Mouse (Mus musculus): ENCODE results near the gene Fgf2. TPM values are rescaled to one million over a fixed set of nuclear protein-coding genes. Genes with fewer than 3 reads are reported as not detected.
A peak's percentile ranks its signal among the peaks of the same experiment; 100 is the strongest.

The Fgf2 gene
- polyA plus RNA-seq, 1 experiment from 2014 or later: 1.4 TPM

DNA sequence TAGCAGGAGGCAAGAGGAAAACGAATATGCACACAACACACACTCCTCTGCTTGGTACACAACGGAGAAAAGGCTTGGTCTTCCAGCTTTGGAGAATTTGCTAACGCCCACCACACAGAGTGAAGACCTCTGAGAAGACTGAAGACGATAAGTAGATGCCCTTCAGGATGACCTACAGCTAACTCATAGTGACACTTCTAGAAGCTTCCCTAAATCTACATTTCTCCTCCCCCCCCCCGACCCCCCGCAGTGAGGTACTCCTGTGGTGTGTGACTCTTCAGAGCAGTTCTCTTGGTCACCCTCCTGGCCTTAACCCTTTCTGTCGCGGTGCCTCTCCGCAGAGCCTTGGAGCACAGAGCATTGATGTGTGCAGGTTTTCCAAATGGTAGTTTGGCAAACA, 475 bp upstream of the Fgf2 start:
- no peak for ATAC-seq (replicated peaks; ENCODE audit: insufficient number of reproducible peaks, low FRiP score, low TSS enrichment)
- H3K27ac ChIP-seq (ENCODE audit: low read depth, low read length): no peak overlapping the region

DNA sequence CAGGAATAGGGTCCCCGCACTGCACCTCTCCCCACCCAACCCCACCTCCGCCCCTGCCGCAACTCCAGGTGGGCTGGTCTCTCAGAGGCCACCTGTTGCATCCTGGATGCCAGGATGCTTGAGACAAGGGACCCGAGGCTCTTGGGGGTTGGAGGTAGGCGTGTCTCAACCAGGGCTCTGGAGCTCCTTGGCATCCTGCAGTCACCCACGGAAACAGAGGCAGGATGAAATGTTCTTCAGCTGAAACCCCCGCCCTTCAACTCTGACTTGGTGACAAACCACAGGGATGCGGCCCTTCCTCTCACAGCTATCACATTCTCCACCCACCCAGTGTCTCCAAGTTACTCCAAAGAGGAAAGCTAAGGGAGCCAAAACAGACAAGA, 1.0 kb downstream of the Fgf2 start:
- no peak for ATAC-seq (replicated peaks; ENCODE audit: insufficient number of reproducible peaks, low FRiP score, low TSS enrichment)
- peaks cover 18% of the 10 kb centered on the region for H3K27me3 ChIP-seq (ENCODE audit: control insufficient read depth, insufficient read depth, low read length)
- H3K4me1 ChIP-seq (ENCODE audit: control insufficient read depth, insufficient read depth, low read length): peaks cover 7% of the 10 kb centered on the region; the same call in 1 of the 2 replicates
- no peak overlapping the region for H3K27ac ChIP-seq (ENCODE audit: low read depth, low read length)
- H3K4me2 ChIP-seq: peak overlapping the region; percentile 100
- H3K9me3 ChIP-seq (replicated peaks; ENCODE audit: control insufficient read depth, low read length): no peaks in the 10 kb centered on the region
- WGBS (ENCODE audit: insufficient replicate concordance): 6% methylated on average over 8 of the region's 8 CpGs
- H3K9ac ChIP-seq (ENCODE audit: low read depth, low read length): peak overlapping the region; percentile 75; the same call in 1 of the 2 replicates
- peak overlapping the region; percentile 76 for H3K4me3 ChIP-seq (ENCODE audit: low read depth, low read length)
- H3K36me3 ChIP-seq (ENCODE audit: control insufficient read depth, insufficient read depth, low read length): no peaks in the 10 kb centered on the region

More for the DNA sequence above, 475 bp upstream of the Fgf2 start:
- Histone ChIP-seq H3K36me3 (ENCODE audit: control insufficient read depth, insufficient read depth, low read length) (no peaks in the 10 kb centered on the region), H3K4me3 (ENCODE audit: low read depth, low read length) (peak overlapping the region; percentile 76), H3K4me2 (peak overlapping the region; percentile 100), H3K27me3 (ENCODE audit: control insufficient read depth, insufficient read depth, low read length) (peaks cover 18% of the 10 kb centered on the region), H3K4me1 (ENCODE audit: control insufficient read depth, insufficient read depth, low read length) (peaks cover 7% of the 10 kb centered on the region; the same call in 1 of the 2 replicates), H3K9ac (ENCODE audit: low read depth, low read length) (no peak overlapping the region), H3K9me3 (replicated peaks; ENCODE audit: control insufficient read depth, low read length) (no peaks in the 10 kb centered on the region)
- WGBS (ENCODE audit: insufficient replicate concordance): 23% methylated on average over 9 of the region's 9 CpGs

DNA sequence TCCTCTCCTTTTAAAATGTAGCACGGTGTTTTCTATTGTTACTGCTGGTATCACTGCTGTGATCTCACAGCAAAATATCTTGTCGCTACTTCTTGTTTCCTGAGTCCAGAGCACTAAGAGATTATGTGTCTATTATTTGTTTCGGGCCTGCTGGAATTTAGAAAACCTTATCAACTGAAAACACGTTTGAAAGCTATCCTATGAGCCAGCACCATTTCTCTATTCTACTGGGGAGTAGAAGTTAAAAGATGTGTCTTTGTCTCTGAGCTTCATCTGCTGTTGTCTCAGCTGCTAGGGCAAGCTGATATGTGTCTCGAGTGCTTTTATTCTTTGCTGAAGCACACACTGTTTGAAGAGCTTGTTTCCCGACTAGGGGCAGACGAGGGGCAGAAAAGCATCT, 2.2 kb downstream of the Fgf2 start:
- 45% methylated on average over 7 of the region's 7 CpGs for WGBS (ENCODE audit: insufficient replicate concordance)
- Histone ChIP-seq H3K4me1 (ENCODE audit: control insufficient read depth, insufficient read depth, low read length) (peaks cover 10% of the 10 kb centered on the region), H3K36me3 (ENCODE audit: control insufficient read depth, insufficient read depth, low read length) (no peaks in the 10 kb centered on the region), H3K27ac (ENCODE audit: low read depth, low read length) (no peak overlapping the region), H3K27me3 (ENCODE audit: control insufficient read depth, insufficient read depth, low read length) (peaks cover 18% of the 10 kb centered on the region), H3K9me3 (replicated peaks; ENCODE audit: control insufficient read depth, low read length) (no peaks in the 10 kb centered on the region), H3K9ac (ENCODE audit: low read depth, low read length) (no peak overlapping the region), H3K4me2 (no peak overlapping the region), H3K4me3 (ENCODE audit: low read depth, low read length) (no peak overlapping the region)
- no peak for ATAC-seq (replicated peaks; ENCODE audit: insufficient number of reproducible peaks, low FRiP score, low TSS enrichment)

DNA sequence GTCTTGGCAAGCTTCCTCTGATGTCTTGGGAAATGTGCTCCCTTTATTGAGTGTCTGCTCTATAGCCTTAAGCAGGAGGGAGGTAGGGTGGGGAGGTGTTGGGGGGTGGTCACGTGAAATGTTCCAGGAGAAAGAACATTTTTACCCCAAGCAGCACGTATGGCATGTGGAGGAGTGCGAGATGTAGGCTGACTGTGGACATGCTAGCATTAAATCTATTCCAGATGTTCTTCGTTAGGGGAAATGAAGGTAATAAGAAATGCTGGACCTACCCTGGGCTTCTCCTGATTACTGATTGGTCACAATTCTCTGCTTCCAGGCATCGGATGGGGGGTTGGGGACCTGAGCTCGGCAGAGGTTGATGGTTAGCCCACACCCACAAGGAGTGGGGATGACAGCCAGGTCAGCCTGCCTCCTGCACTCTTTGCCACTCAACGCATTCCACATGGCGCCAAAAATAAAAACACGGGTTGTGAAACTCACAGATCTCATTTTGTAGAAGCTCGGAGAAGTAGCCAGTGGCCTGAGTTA, 5.9 kb downstream of the Fgf2 start:
- WGBS (ENCODE audit: insufficient replicate concordance): 57% methylated on average over 10 of the region's 10 CpGs
- no peaks in the 10 kb centered on the region for H3K36me3 ChIP-seq (ENCODE audit: control insufficient read depth, insufficient read depth, low read length)
- peaks cover 10% of the 10 kb centered on the region for H3K27me3 ChIP-seq (ENCODE audit: control insufficient read depth, insufficient read depth, low read length)
- peaks cover 5% of the 10 kb centered on the region for H3K4me1 ChIP-seq (ENCODE audit: control insufficient read depth, insufficient read depth, low read length)
- H3K9ac ChIP-seq (ENCODE audit: low read depth, low read length): no peak overlapping the region
- H3K4me3 ChIP-seq (ENCODE audit: low read depth, low read length): no peak overlapping the region
- no peak; the same call in 1 of the 2 replicates for ATAC-seq (replicated peaks; ENCODE audit: insufficient number of reproducible peaks, low FRiP score, low TSS enrichment)
- no peak overlapping the region for H3K4me2 ChIP-seq
- H3K27ac ChIP-seq (ENCODE audit: low read depth, low read length): no peak overlapping the region
- H3K9me3 ChIP-seq (replicated peaks; ENCODE audit: control insufficient read depth, low read length): no peaks in the 10 kb centered on the region

DNA sequence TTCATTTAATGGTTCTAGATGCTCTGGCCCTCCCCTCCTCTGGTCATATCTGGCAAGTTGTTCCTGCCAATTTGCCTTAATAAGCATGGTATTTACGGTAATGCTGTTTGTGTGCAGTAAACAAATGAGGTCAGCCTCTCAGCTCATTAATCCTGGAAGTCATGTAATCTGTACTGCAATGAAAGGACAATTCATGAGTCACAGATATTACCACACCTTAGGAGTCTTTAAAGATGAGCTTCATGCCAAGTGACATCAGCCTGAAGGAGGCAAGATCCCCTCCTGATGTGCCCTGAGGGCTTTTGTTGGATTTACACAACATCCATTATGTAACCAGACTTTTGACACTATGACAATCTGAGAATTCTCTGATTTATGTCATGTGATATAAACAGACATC, 6.6 kb downstream of the Fgf2 start:
- Histone ChIP-seq H3K4me2 (no peak overlapping the region), H3K9me3 (replicated peaks; ENCODE audit: control insufficient read depth, low read length) (no peaks in the 10 kb centered on the region), H3K9ac (ENCODE audit: low read depth, low read length) (no peak overlapping the region), H3K36me3 (ENCODE audit: control insufficient read depth, insufficient read depth, low read length) (no peaks in the 10 kb centered on the region), H3K27me3 (ENCODE audit: control insufficient read depth, insufficient read depth, low read length) (peaks cover 3% of the 10 kb centered on the region), H3K4me3 (ENCODE audit: low read depth, low read length) (no peak overlapping the region), H3K4me1 (ENCODE audit: control insufficient read depth, insufficient read depth, low read length) (peaks cover 3% of the 10 kb centered on the region; the same call in 1 of the 2 replicates), H3K27ac (ENCODE audit: low read depth, low read length) (no peak overlapping the region)
- ATAC-seq (replicated peaks; ENCODE audit: insufficient number of reproducible peaks, low FRiP score, low TSS enrichment): no peak
- 74% methylated on average over 1 of the region's 1 CpGs for WGBS (ENCODE audit: insufficient replicate concordance)

DNA sequence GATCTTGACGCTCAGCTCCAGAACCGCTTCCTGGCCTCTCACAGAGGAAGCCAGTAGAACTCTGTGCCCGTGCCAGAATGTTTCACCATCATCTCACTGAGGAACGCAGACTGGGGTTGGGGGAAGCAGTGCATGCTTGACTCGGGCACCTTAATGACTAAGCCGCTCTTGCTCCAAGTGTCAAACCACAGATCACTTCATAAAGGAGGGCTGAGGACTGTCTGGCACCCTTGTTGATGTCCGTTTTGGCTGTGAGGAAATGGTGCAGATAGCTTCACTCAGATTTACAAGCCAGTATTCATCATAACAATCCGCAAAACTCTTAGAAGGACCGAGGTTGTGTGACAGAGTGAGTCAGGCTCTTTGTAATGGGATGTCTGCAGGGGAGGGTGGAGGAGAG, 12.6 kb downstream of the Fgf2 start:
- Histone ChIP-seq H3K4me1 (ENCODE audit: control insufficient read depth, insufficient read depth, low read length) (no peaks in the 10 kb centered on the region), H3K27ac (ENCODE audit: low read depth, low read length) (no peak overlapping the region), H3K9ac (ENCODE audit: low read depth, low read length) (no peak overlapping the region), H3K4me2 (no peak overlapping the region), H3K27me3 (ENCODE audit: control insufficient read depth, insufficient read depth, low read length) (no peaks in the 10 kb centered on the region), H3K4me3 (ENCODE audit: low read depth, low read length) (no peak overlapping the region), H3K36me3 (ENCODE audit: control insufficient read depth, insufficient read depth, low read length) (no peaks in the 10 kb centered on the region), H3K9me3 (replicated peaks; ENCODE audit: control insufficient read depth, low read length) (no peaks in the 10 kb centered on the region)
- WGBS (ENCODE audit: insufficient replicate concordance): 67% methylated on average over 9 of the region's 9 CpGs
- no peak for ATAC-seq (replicated peaks; ENCODE audit: insufficient number of reproducible peaks, low FRiP score, low TSS enrichment)

DNA sequence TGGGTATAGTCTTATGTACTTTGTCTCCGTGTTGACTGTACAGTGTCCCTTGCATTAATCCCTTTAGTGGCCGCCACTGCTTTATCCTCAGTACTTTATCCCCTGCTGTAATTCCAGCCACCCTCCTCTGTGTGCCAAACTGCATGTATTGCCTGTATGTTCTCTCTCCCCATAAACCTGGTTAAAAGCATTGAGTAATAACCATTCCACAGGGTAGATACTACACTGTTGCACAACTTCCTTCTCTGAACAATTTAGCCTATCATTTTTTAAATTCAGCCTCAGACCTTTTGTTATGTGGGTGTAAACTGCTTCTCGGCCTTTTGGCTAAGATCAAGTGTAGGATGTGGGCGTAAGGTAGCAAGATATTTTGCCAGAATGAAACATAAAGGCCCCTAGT, 17.0 kb downstream of the Fgf2 start:
- Histone ChIP-seq H3K9ac (ENCODE audit: low read depth, low read length) (no peak overlapping the region), H3K4me2 (no peak overlapping the region), H3K36me3 (ENCODE audit: control insufficient read depth, insufficient read depth, low read length) (no peaks in the 10 kb centered on the region), H3K9me3 (replicated peaks; ENCODE audit: control insufficient read depth, low read length) (no peaks in the 10 kb centered on the region), H3K27me3 (ENCODE audit: control insufficient read depth, insufficient read depth, low read length) (no peaks in the 10 kb centered on the region), H3K4me3 (ENCODE audit: low read depth, low read length) (no peak overlapping the region), H3K4me1 (ENCODE audit: control insufficient read depth, insufficient read depth, low read length) (peaks cover 5% of the 10 kb centered on the region; the same call in 1 of the 2 replicates), H3K27ac (ENCODE audit: low read depth, low read length) (no peak overlapping the region)
- 75% methylated on average over 4 of the region's 4 CpGs for WGBS (ENCODE audit: insufficient replicate concordance)
- no peak for ATAC-seq (replicated peaks; ENCODE audit: insufficient number of reproducible peaks, low FRiP score, low TSS enrichment)

DNA sequence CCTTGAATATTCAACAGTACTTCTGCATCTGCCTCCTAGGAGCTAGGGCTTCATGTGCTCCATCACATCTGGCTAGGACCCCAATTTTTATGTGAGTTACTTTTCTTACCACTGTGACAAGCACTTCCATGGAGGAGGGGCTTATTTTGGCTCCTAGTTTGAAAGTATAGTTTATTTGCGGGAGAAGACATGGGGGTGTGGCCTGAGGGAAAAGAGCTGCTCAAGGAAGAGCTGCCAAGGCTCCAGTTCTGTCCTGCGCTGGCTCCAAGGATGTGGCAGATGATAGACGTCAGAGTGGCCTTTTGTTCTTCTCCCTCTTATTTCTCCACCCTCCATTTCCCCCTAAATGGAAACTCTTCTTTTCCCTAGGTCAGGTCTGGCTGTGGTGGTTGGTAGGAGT, 17.8 kb downstream of the Fgf2 start:
- no peak overlapping the region for H3K4me2 ChIP-seq
- H3K9ac ChIP-seq (ENCODE audit: low read depth, low read length): no peak overlapping the region
- no peak overlapping the region for H3K27ac ChIP-seq (ENCODE audit: low read depth, low read length)
- H3K36me3 ChIP-seq (ENCODE audit: control insufficient read depth, insufficient read depth, low read length): no peaks in the 10 kb centered on the region
- H3K27me3 ChIP-seq (ENCODE audit: control insufficient read depth, insufficient read depth, low read length): no peaks in the 10 kb centered on the region
- H3K9me3 ChIP-seq (replicated peaks; ENCODE audit: control insufficient read depth, low read length): no peaks in the 10 kb centered on the region
- peaks cover 5% of the 10 kb centered on the region; the same call in 1 of the 2 replicates for H3K4me1 ChIP-seq (ENCODE audit: control insufficient read depth, insufficient read depth, low read length)
- no peak overlapping the region for H3K4me3 ChIP-seq (ENCODE audit: low read depth, low read length)
- no peak for ATAC-seq (replicated peaks; ENCODE audit: insufficient number of reproducible peaks, low FRiP score, low TSS enrichment)
- whole genome bisulfite sequencing (ENCODE audit: insufficient replicate concordance): 39% methylated on average over 3 of the region's 3 CpGs

DNA sequence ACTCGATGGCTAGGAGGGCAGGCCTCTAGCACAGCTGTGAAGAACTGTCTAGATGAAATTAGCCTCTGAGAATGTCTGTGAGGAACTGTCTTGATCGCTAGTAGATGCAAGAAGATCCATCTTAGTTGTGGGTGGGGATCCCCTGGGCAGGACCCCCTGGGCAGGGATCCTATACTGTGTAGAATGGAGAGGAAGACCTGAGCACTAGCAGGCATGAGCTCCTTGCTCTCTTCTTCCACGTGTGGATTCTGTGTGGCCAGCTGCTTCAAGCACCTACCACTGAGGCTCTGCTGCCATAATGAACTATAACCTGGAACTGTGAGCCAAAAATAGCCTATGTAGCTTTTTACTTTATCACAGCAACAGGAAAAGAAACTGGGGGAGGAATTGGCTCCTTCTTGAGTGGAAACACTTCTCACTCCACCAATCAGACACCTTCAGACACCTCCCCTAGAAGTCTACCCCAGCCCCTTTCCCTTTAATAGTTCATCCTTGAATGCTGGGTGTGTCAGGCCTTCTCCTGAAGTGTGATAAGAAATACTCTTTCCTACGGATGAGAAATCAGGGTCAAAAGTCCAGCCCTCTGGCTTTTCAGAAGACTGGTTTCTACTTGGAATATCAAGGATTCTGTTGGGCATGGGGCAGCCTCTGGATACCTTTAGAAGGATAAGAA, 18.4 kb downstream of the Fgf2 start:
- Histone ChIP-seq H3K9me3 (replicated peaks; ENCODE audit: control insufficient read depth, low read length) (no peaks in the 10 kb centered on the region), H3K27ac (ENCODE audit: low read depth, low read length) (no peak overlapping the region), H3K4me1 (ENCODE audit: control insufficient read depth, insufficient read depth, low read length) (peaks cover 5% of the 10 kb centered on the region; the same call in 1 of the 2 replicates), H3K4me3 (ENCODE audit: low read depth, low read length) (no peak overlapping the region), H3K36me3 (ENCODE audit: control insufficient read depth, insufficient read depth, low read length) (no peaks in the 10 kb centered on the region), H3K27me3 (ENCODE audit: control insufficient read depth, insufficient read depth, low read length) (no peaks in the 10 kb centered on the region), H3K9ac (ENCODE audit: low read depth, low read length) (no peak overlapping the region), H3K4me2 (no peak overlapping the region)
- no peak for ATAC-seq (replicated peaks; ENCODE audit: insufficient number of reproducible peaks, low FRiP score, low TSS enrichment)
- 38% methylated on average over 4 of the region's 4 CpGs for WGBS (ENCODE audit: insufficient replicate concordance)

Data from heart, embryonic 11.5 days (tissue).